Mouse (Mus musculus) heart, postnatal 0 days (tissue): ENCODE measurements around the gene Fastkd3.

ENCODE experiments used
- CTCF ChIP-seq: IDR thresholded peaks from 2 replicates; pipeline ENCODE4 v1.5.1; 2016; ENCODE audit warnings: antibody characterized with exemption, control low read depth, low read depth
- EP300 ChIP-seq: IDR thresholded peaks from 2 replicates; pipeline ENCODE4 v1.6.1; 2016; ENCODE audit warnings: antibody characterized with exemption, low read depth

- no peak for TF ChIP-seq CTCF
- no peak for TF ChIP-seq EP300
Measured at GRCm38 (mm10) chr13:68568110-68568509, 13.9 kb upstream of the Fastkd3 start.
